Mouse (Mus musculus) adrenal gland, postnatal 36 days (tissue): ENCODE measurements around the gene Utp4. TPM values are rescaled to one million over a fixed set of nuclear protein-coding genes. Genes with fewer than 3 reads are reported as not detected.

Experiments
- DNase-seq, 2 experiments: peaks; one replicate each; pipeline ENCODE4 v3.0.0; 2021; ENCODE audit warnings: mixed read lengths in 1 of 2
- total RNA-seq, 2 experiments: library from RNA; stranded (reverse); gene quantifications; 2 replicates each; pipeline ENCODE4 v1.2.3; 2021

The Utp4 gene
- total RNA-seq, 2 experiments from 2014 or later = 48.7 to 50.6 TPM

- no peak for DNase-seq
These were observed 43.8 kb downstream of the Utp4 start for GRCm38 (mm10) chr8:106937081-106937800.

- DNase-seq = no peak
These were observed 48.4 kb downstream of the Utp4 start for GRCm38 (mm10) chr8:106941806-106942205.

GRCm38 (mm10) chr8:106943874-106944418 lies 50.5 kb downstream of the Utp4 start:
- DNase-seq = peak in 1 of 2 experiments; percentile 34

GRCm38 (mm10) chr8:106944756-106945155 lies 51.3 kb downstream of the Utp4 start:
- DNase-seq = no peak

- DNase-seq = no peak
These were observed 55.3 kb downstream of the Utp4 start for GRCm38 (mm10) chr8:106948678-106949243.

- DNase-seq = no peak
These were observed 58.3 kb downstream of the Utp4 start for GRCm38 (mm10) chr8:106951707-106952106.

- no peak for DNase-seq
These were observed 60.1 kb downstream of the Utp4 start for GRCm38 (mm10) chr8:106953571-106953970.

GRCm38 (mm10) chr8:106957086-106957485 lies 63.6 kb downstream of the Utp4 start:
- DNase-seq = no peak

- no peak for DNase-seq
These were observed 64.8 kb downstream of the Utp4 start for GRCm38 (mm10) chr8:106958212-106958611.

- no peak for DNase-seq
These were observed 66.2 kb downstream of the Utp4 start for GRCm38 (mm10) chr8:106959626-106960025.

GRCm38 (mm10) chr8:106962322-106962721 lies 68.9 kb downstream of the Utp4 start:
- DNase-seq = peak in 1 of 2 experiments; percentile 27

- DNase-seq = no peak
These were observed 69.9 kb downstream of the Utp4 start for GRCm38 (mm10) chr8:106963365-106963764.

- no peak for DNase-seq
These were observed 71.1 kb downstream of the Utp4 start for GRCm38 (mm10) chr8:106964573-106964972.

- DNase-seq = no peak
These were observed 76.5 kb downstream of the Utp4 start for GRCm38 (mm10) chr8:106969964-106970363.

- peak; percentile 36 to 57 for DNase-seq
These were observed 78.5 kb downstream of the Utp4 start for GRCm38 (mm10) chr8:106971916-106972315.

Other genes starting within 250 kb of the Utp4 start
- 10 to 100 TPM in 1 of 2 experiments, 1 to 10 TPM in 1; 8.2 to 11.1 TPM for gene Tango6, start 210.6 kb upstream of the Utp4 start, total RNA-seq
- 1 to 10 TPM in 1 of 2 experiments, under 1 TPM in 1; 0.20 to 1.5 TPM for gene Has3, start 23.4 kb upstream of the Utp4 start, total RNA-seq
- 10 to 100 TPM; 28.8 to 39.5 TPM for gene Sntb2, start 42.1 kb downstream of the Utp4 start, total RNA-seq
- 10 to 100 TPM; 86.3 to 91.6 TPM for gene Vps4a, start 137.6 kb downstream of the Utp4 start, total RNA-seq
- 10 to 100 TPM; 50.5 to 62.1 TPM for gene Pdf, start 155.0 kb downstream of the Utp4 start, total RNA-seq
- 10 to 100 TPM; 29.3 to 40.6 TPM for gene Cog8, start 163.1 kb downstream of the Utp4 start, total RNA-seq
- 10 to 100 TPM; 47.4 to 57.5 TPM for gene Nip7, start 163.2 kb downstream of the Utp4 start, total RNA-seq
- gene Tmed6, start 172.0 kb downstream of the Utp4 start, total RNA-seq = not detected
- 10 to 100 TPM; 23.5 to 24.5 TPM for gene Terf2, start 202.9 kb downstream of the Utp4 start, total RNA-seq